Mouse (Mus musculus): ENCODE data around the gene Lingo2.
"Not testable (repeated sequence)": the region's sequence is repeated elsewhere in the genome, so short reads cannot be mapped to it uniquely, and the experiment has no call there.

The Lingo2 gene

GRCm38 (mm10) chr4:36078910-36079525 lies 872.5 kb downstream of the Lingo2 start:
- DNase-seq, result no peak

- DNase-seq, result not testable (repeated sequence)
Measured at GRCm38 (mm10) chr4:36064701-36065100, 886.8 kb downstream of the Lingo2 start.

- DNase-seq, result no peak
Measured at GRCm38 (mm10) chr4:36052791-36053376, 898.7 kb downstream of the Lingo2 start.

- DNase-seq, result no peak
Measured at GRCm38 (mm10) chr4:36040361-36040760, 911.2 kb downstream of the Lingo2 start.

- DNase-seq, result no peak
Measured at GRCm38 (mm10) chr4:36038742-36039141, 912.8 kb downstream of the Lingo2 start.

GRCm38 (mm10) chr4:36032039-36032438 lies 919.5 kb downstream of the Lingo2 start:
- DNase-seq, result no peak

GRCm38 (mm10) chr4:36014181-36014580 lies 937.4 kb downstream of the Lingo2 start:
- no peak for DNase-seq

GRCm38 (mm10) chr4:35992005-35992763 lies 959.4 kb downstream of the Lingo2 start:
- DNase-seq, result peak; percentile 16 to 50

- no peak for DNase-seq
Measured at GRCm38 (mm10) chr4:35986012-35986411, 965.5 kb downstream of the Lingo2 start.

- no peak for DNase-seq
Measured at GRCm38 (mm10) chr4:35963532-35963931, 988.0 kb downstream of the Lingo2 start.

GRCm38 (mm10) chr4:35951894-35952293 lies 999.7 kb downstream of the Lingo2 start:
- no peak for DNase-seq

GRCm38 (mm10) chr4:35951251-35951650 lies 1000.3 kb downstream of the Lingo2 start:
- DNase-seq, result no peak

GRCm38 (mm10) chr4:35934056-35934661 lies 1017.4 kb downstream of the Lingo2 start:
- DNase-seq, result no peak

GRCm38 (mm10) chr4:35927722-35928121 lies 1023.8 kb downstream of the Lingo2 start:
- DNase-seq, result no peak

- DNase-seq, result no peak
Measured at GRCm38 (mm10) chr4:35917453-35917852, 1034.1 kb downstream of the Lingo2 start.

- peak; percentile 33 to 71 for DNase-seq
Measured at GRCm38 (mm10) chr4:35897769-35898564, 1053.6 kb downstream of the Lingo2 start.

- DNase-seq, result peak; percentile 49 to 74
Measured at GRCm38 (mm10) chr4:35885591-35886542, 1065.7 kb downstream of the Lingo2 start.

- no peak for DNase-seq
Measured at GRCm38 (mm10) chr4:35884946-35885460, 1066.5 kb downstream of the Lingo2 start.

- peak; percentile 42 to 60 for DNase-seq
Measured at GRCm38 (mm10) chr4:35846518-35846917, 1105.0 kb downstream of the Lingo2 start.

- DNase-seq, result peak; percentile 66 to 78
Measured at GRCm38 (mm10) chr4:35845140-35845539, 1106.4 kb downstream of the Lingo2 start.

- DNase-seq, result peak; percentile 6 to 25
Measured at GRCm38 (mm10) chr4:35844518-35844917, 1107.0 kb downstream of the Lingo2 start.

Measured in cerebellum, postnatal 14 days (tissue).